Mouse (Mus musculus): Measurements from ENCODE around the gene Mrpl48. TPM values are rescaled to one million over a fixed set of nuclear protein-coding genes. Genes with fewer than 3 reads are reported as not detected.

The Mrpl48 gene
- polyA plus RNA-seq, 1 experiment from 2014 or later, result 89.5 TPM

GRCm38 (mm10) chr7:100496791-100497190 lies 111.3 kb downstream of the Mrpl48 start:
- DNase-seq (ENCODE audit: low spot score), result no peak
- no peak for ATAC-seq (ENCODE audit: low FRiP score)
- H3K36me3 ChIP-seq (replicated peaks; ENCODE audit: control insufficient read depth, insufficient read depth), result no peaks in the 10 kb centered on the region
- H3K9ac ChIP-seq, result no peak overlapping the region
- 99% methylated on average over 9 of the region's 9 CpGs for WGBS
- H3K27me3 ChIP-seq (ENCODE audit: control insufficient read depth, insufficient read depth, low read length), result no peaks in the 10 kb centered on the region
- H3K9me3 ChIP-seq (ENCODE audit: control insufficient read depth, low read length), result no peaks in the 10 kb centered on the region
- no peak overlapping the region for H3K27ac ChIP-seq
- H3K4me2 ChIP-seq (replicated peaks), result no peak overlapping the region
- H3K4me1 ChIP-seq (replicated peaks; ENCODE audit: control insufficient read depth, insufficient read depth, low read length), result peaks cover 32% of the 10 kb centered on the region; the same call in 1 of the 2 replicates
- no peak overlapping the region for H3K4me3 ChIP-seq (replicated peaks; ENCODE audit: low read length)

- no peaks in the 10 kb centered on the region for H3K9me3 ChIP-seq (ENCODE audit: control insufficient read depth, low read length)
- H3K9ac ChIP-seq, result no peak overlapping the region
- ATAC-seq (ENCODE audit: low FRiP score), result no peak
- H3K4me3 ChIP-seq (replicated peaks; ENCODE audit: low read length), result no peak overlapping the region
- no peak for DNase-seq (ENCODE audit: low spot score)
- peak overlapping the region; percentile 84 for H3K27ac ChIP-seq
- H3K4me2 ChIP-seq (replicated peaks), result peak overlapping the region; percentile 64
- H3K4me1 ChIP-seq (replicated peaks; ENCODE audit: control insufficient read depth, insufficient read depth, low read length), result peaks cover 32% of the 10 kb centered on the region; the same call in 1 of the 2 replicates
- H3K27me3 ChIP-seq (ENCODE audit: control insufficient read depth, insufficient read depth, low read length), result no peaks in the 10 kb centered on the region
- no peaks in the 10 kb centered on the region for H3K36me3 ChIP-seq (replicated peaks; ENCODE audit: control insufficient read depth, insufficient read depth)
- 83% methylated on average over 6 of the region's 6 CpGs for WGBS
Measured at GRCm38 (mm10) chr7:100496371-100496770, 111.7 kb downstream of the Mrpl48 start.

Other genes starting within 250 kb of the Mrpl48 start
- gene C2cd3, start 236.1 kb downstream of the Mrpl48 start, polyA plus RNA-seq (2014; fragmentation: Nextera tagmentation; extraction: Ambion mirVana), result 20.5 and 21.3 TPM in 2 replicates
- 155 and 162 TPM in 2 replicates for gene Ppme1, start 236.0 kb downstream of the Mrpl48 start, polyA plus RNA-seq (2014; fragmentation: Nextera tagmentation; extraction: Ambion mirVana)
- gene Ucp3, start 135.3 kb downstream of the Mrpl48 start, polyA plus RNA-seq (2014; fragmentation: Nextera tagmentation; extraction: Ambion mirVana), result not detected in 2 replicates
- 73.5 and 77.2 TPM in 2 replicates for gene Ucp2, start 115.0 kb downstream of the Mrpl48 start, polyA plus RNA-seq (2014; fragmentation: Nextera tagmentation; extraction: Ambion mirVana)
- gene Dnajb13, start 93.3 kb downstream of the Mrpl48 start, polyA plus RNA-seq (2014; fragmentation: Nextera tagmentation; extraction: Ambion mirVana), result 6.6 and 10.8 TPM in 2 replicates
- gene Coa4, start 71.2 kb downstream of the Mrpl48 start, polyA plus RNA-seq (2014; fragmentation: Nextera tagmentation; extraction: Ambion mirVana), result 14.8 and 16.9 TPM in 2 replicates
- 321 and 383 TPM in 2 replicates for gene Rab6a, start 891 bp downstream of the Mrpl48 start, polyA plus RNA-seq (2014; fragmentation: Nextera tagmentation; extraction: Ambion mirVana)
- gene Plekhb1, start 54.1 kb upstream of the Mrpl48 start, polyA plus RNA-seq (2014; fragmentation: Nextera tagmentation; extraction: Ambion mirVana), result 18.7 and 20.9 TPM in 2 replicates
- gene Fam168a, start 98.3 kb upstream of the Mrpl48 start, polyA plus RNA-seq (2014; fragmentation: Nextera tagmentation; extraction: Ambion mirVana), result 117 and 124 TPM in 2 replicates

Measured in hindbrain, embryonic 14.5 days (tissue).